Mouse (Mus musculus): ENCODE data around the gene Hnrnpa1. TPM values are rescaled to one million over a fixed set of nuclear protein-coding genes. Genes with fewer than 3 reads are reported as not detected.

Hnrnpa1 gene
- 635 and 713 TPM in 2 replicates for polyA plus RNA-seq (2014; fragmentation: Nextera tagmentation; extraction: Ambion mirVana)

DNA sequence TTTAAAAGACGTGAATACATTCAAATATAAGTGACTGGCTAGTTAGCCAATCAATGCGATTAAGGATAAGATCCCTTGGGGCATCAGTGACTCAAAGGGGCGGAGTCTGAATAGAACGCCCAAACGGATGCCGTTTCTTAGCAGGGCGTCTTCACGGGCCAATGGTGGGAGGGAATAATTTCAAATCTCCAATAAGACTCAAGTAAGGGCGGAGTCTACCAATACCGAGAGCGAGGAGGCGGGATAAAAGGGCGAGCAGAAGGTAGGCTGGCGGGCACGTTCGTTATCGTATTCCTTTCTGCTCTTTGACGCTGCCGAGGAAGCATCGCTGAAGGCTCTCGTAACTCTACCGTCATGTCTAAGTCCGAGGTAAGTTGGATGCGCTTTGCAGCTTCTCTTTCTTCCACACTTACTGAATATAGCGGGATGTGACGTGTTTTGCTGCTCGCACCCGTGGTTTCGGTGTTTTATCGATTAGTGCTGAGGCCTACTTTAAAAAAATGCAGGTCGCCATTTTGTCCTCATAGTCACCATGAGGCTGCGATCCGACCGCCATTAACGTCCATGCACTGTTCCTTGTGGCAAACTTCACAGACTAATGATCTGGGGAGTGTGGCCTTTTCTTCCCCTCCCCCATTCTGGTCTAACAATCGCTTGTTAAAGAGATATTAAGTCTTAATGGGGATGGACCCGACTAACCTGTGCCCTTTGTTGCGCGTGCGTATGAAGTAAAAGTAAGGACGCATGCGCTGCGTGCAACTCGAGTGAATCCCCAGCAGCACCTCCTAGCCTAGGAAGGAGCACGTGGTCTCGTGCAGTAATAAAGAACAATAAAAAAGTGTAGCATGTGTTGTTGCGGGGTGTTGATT is at the start of gene Hnrnpa1:
Hnrnpa1 (plus strand) TSS at position 273 of the 869 bp plus-strand sequence.
- Histone ChIP-seq H3K9me3 (ENCODE audit: control insufficient read depth, low read length) (no peaks in the 10 kb centered on the region), H3K27me3 (ENCODE audit: control insufficient read depth, insufficient read depth, low read length) (no peaks in the 10 kb centered on the region), H3K27ac (ENCODE audit: low read depth, low read length) (peak within 1 kb of the TSS; percentile 95), H3K9ac (replicated peaks; ENCODE audit: low read depth, low read length) (peak within 1 kb of the TSS; percentile 78), H3K4me1 (ENCODE audit: control insufficient read depth, insufficient read depth, low read length) (peaks cover 31% of the 10 kb centered on the region), H3K4me2 (ENCODE audit: low read depth, low read length) (peak within 1 kb of the TSS; percentile 69), H3K4me3 (ENCODE audit: low read depth, low read length) (peak within 1 kb of the TSS; percentile 67), H3K36me3 (ENCODE audit: control insufficient read depth, insufficient read depth, low read length) (peaks cover 27% of the 10 kb centered on the region)
- WGBS = under 1% methylated on average over 47 of the region's 47 CpGs
- ATAC-seq (ENCODE audit: low read depth) = peak; percentile 94

DNA sequence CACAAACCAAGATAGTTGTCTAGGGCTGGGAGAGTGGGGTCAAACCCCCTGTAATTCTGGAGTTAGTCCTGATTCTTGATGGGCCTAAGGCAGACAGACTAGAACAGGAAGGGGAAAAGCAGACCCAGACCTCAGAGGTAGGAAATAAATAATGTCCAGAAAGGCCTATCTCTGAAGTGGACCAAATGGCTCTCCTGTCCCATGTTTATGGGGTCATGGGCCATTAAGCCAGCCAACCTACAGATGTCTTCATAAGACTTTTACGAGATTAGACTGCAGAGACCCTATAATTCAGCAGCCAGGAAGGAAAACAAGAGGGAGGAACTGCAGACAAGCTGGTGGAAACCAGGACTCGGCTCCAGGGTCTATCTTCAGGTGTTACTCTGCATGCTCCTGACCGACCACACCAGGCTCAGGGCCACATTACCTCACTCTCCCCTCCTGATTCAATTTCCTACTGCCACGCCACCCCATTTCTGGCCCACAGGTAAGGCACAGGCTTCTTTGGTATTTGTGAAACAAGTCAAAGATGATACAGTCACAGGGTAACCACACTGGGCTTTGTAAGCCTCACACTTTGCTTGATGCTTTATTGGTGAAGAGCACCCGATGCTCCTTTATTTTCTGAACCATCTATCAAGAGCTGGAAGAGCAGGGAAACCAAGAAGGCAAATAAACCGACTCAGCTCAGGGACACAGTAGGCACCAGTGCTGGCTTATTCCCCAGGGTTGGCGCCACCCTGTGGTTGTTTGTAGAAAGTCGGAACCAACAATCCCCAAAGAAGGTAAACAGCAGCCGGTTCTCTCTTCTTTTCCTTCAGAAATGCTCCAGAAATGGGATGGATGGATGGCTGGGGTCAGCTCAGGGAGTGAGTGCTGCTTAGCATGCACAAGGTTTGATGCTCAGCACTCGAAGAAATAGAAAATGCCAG is 49.4 kb upstream of the Hnrnpa1 start:
- Histone ChIP-seq H3K9ac (replicated peaks; ENCODE audit: low read depth, low read length) (no peak overlapping the region), H3K36me3 (ENCODE audit: control insufficient read depth, insufficient read depth, low read length) (peaks cover 10% of the 10 kb centered on the region), H3K27ac (ENCODE audit: low read depth, low read length) (no peak overlapping the region), H3K9me3 (ENCODE audit: control insufficient read depth, low read length) (no peaks in the 10 kb centered on the region), H3K4me2 (ENCODE audit: low read depth, low read length) (no peak overlapping the region), H3K27me3 (ENCODE audit: control insufficient read depth, insufficient read depth, low read length) (no peaks in the 10 kb centered on the region), H3K4me3 (ENCODE audit: low read depth, low read length) (no peak overlapping the region), H3K4me1 (ENCODE audit: control insufficient read depth, insufficient read depth, low read length) (0 out of 2 replicates have a peak, but pooled peaks cover 7% of the 10 kb centered on the region)
- 43% methylated on average over 10 of the region's 10 CpGs for WGBS
- ATAC-seq (ENCODE audit: low read depth) = peak; percentile 54; the same call in 1 of the 2 replicates

DNA sequence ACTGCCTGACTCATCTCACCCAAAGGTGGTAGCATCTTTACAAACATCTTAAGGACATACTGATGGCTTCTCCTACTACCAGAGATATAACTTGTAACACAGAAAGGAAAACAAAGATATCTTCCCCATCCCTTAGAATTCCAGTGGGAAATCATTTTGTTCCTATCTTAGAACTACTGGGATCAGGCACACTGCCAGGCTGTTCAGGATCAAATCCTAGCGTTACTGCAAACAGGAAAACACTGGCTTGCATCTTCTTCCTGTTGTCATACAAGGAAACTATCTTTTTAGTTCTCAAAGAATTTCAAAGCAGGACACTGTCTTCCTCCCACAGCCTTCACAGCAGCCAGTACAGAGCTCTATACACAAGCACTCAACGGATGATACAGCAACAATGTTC is 46.6 kb upstream of the Hnrnpa1 start:
- H3K4me1 ChIP-seq (ENCODE audit: control insufficient read depth, insufficient read depth, low read length) = 0 out of 2 replicates have a peak, but pooled peaks cover 7% of the 10 kb centered on the region
- no peak for ATAC-seq (ENCODE audit: low read depth)
- H3K36me3 ChIP-seq (ENCODE audit: control insufficient read depth, insufficient read depth, low read length) = peaks cover 23% of the 10 kb centered on the region
- H3K9me3 ChIP-seq (ENCODE audit: control insufficient read depth, low read length) = no peaks in the 10 kb centered on the region
- H3K27me3 ChIP-seq (ENCODE audit: control insufficient read depth, insufficient read depth, low read length) = no peaks in the 10 kb centered on the region
- no peak overlapping the region for H3K9ac ChIP-seq (replicated peaks; ENCODE audit: low read depth, low read length)
- H3K4me2 ChIP-seq (ENCODE audit: low read depth, low read length) = no peak overlapping the region
- H3K4me3 ChIP-seq (ENCODE audit: low read depth, low read length) = no peak overlapping the region
- no peak overlapping the region for H3K27ac ChIP-seq (ENCODE audit: low read depth, low read length)
- WGBS = 80% methylated on average over 2 of the region's 2 CpGs

DNA sequence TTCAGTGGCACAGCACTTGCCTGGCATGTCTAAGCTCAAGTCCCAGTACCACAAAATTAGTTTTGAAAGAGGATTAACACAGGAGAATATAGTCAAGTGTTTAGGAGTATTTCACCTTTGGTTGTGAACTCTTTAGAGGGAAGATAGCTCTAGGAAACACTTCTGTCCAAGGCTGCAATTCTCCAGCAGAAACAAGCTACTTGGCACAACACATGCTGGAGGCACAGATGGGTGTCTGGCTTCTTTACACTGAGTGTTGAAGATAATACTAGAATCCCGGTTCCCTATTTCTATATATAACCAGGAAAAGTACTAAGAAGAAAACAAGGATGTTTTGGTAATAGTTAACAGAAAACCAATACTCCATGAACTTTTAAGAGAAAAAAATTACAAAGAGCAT is 43.4 kb upstream of the Hnrnpa1 start:
- H3K27ac ChIP-seq (ENCODE audit: low read depth, low read length) = no peak overlapping the region
- no peaks in the 10 kb centered on the region for H3K9me3 ChIP-seq (ENCODE audit: control insufficient read depth, low read length)
- no peaks in the 10 kb centered on the region for H3K4me1 ChIP-seq (ENCODE audit: control insufficient read depth, insufficient read depth, low read length)
- ATAC-seq (ENCODE audit: low read depth) = no peak
- 92% methylated on average over 1 of the region's 1 CpGs for WGBS
- no peaks in the 10 kb centered on the region for H3K27me3 ChIP-seq (ENCODE audit: control insufficient read depth, insufficient read depth, low read length)
- peaks cover 38% of the 10 kb centered on the region for H3K36me3 ChIP-seq (ENCODE audit: control insufficient read depth, insufficient read depth, low read length)
- no peak overlapping the region for H3K9ac ChIP-seq (replicated peaks; ENCODE audit: low read depth, low read length)
- H3K4me3 ChIP-seq (ENCODE audit: low read depth, low read length) = no peak overlapping the region
- no peak overlapping the region for H3K4me2 ChIP-seq (ENCODE audit: low read depth, low read length)

DNA sequence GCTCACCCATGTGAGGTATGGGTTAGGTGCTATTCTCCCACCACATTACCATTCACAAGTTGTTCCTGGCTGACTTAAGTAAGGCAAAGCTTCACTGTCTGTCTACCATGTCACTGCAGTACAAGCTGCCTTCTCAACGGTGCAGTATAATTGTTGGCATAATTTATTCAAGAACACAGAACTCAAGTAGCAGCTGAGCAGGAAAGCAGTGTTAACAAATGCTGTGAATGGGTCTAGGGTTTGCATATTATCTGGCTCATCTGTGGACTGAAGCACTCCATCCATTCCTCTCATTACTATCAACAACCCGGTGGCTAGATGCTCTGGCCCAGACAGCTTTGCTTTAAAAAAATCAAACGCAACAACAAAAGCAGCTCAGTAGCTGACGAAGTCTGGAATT is 42.4 kb upstream of the Hnrnpa1 start:
- no peaks in the 10 kb centered on the region for H3K9me3 ChIP-seq (ENCODE audit: control insufficient read depth, low read length)
- H3K4me2 ChIP-seq (ENCODE audit: low read depth, low read length) = no peak overlapping the region
- 85% methylated on average over 4 of the region's 4 CpGs for WGBS
- H3K4me3 ChIP-seq (ENCODE audit: low read depth, low read length) = no peak overlapping the region
- ATAC-seq (ENCODE audit: low read depth) = no peak
- H3K36me3 ChIP-seq (ENCODE audit: control insufficient read depth, insufficient read depth, low read length) = peaks cover 33% of the 10 kb centered on the region
- H3K4me1 ChIP-seq (ENCODE audit: control insufficient read depth, insufficient read depth, low read length) = peaks cover 4% of the 10 kb centered on the region; the same call in 1 of the 2 replicates
- H3K27ac ChIP-seq (ENCODE audit: low read depth, low read length) = no peak overlapping the region
- H3K27me3 ChIP-seq (ENCODE audit: control insufficient read depth, insufficient read depth, low read length) = no peaks in the 10 kb centered on the region
- H3K9ac ChIP-seq (replicated peaks; ENCODE audit: low read depth, low read length) = no peak overlapping the region

DNA sequence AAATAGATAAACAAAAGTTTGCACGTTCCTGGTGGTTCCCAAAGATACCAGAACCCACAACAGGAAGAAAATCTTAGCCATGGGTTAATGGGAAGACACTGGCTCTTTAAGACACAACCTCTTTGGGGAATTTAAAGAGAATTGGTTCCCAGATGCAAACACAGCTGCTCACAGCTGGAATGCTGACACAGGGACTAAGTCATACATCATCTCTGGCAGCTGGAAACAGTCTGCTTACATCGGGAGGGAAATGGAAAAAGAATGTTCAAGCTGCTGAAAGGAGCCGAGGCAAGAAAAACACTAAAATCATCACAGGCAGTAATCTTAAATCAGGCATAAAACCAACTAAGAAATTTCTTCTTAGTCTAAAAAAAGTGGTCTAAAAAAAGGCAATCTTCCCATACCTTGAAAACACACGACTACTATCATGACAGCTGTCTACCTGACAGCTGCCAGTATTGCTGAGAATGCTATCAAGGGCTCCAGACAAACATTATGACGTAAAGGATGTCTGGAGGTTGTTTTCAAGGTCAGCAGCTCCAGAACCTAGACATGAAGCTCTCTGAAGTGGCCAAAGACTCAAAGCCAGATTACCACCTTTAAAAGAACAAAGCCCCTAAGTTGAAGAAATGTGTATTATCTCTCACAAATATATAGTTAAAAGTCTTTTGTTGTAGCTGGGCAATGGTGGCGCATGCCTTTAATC is 38.0 kb upstream of the Hnrnpa1 start:
- no peaks in the 10 kb centered on the region for H3K27me3 ChIP-seq (ENCODE audit: control insufficient read depth, insufficient read depth, low read length)
- no peaks in the 10 kb centered on the region for H3K9me3 ChIP-seq (ENCODE audit: control insufficient read depth, low read length)
- H3K4me1 ChIP-seq (ENCODE audit: control insufficient read depth, insufficient read depth, low read length) = peaks cover 4% of the 10 kb centered on the region; the same call in 1 of the 2 replicates
- no peak for ATAC-seq (ENCODE audit: low read depth)
- no peak overlapping the region for H3K4me2 ChIP-seq (ENCODE audit: low read depth, low read length)
- 47% methylated on average over 6 of the region's 6 CpGs for WGBS
- H3K4me3 ChIP-seq (ENCODE audit: low read depth, low read length) = no peak overlapping the region
- peaks cover 38% of the 10 kb centered on the region for H3K36me3 ChIP-seq (ENCODE audit: control insufficient read depth, insufficient read depth, low read length)
- no peak overlapping the region for H3K9ac ChIP-seq (replicated peaks; ENCODE audit: low read depth, low read length)
- peak overlapping the region; percentile 52; the same call in 1 of the 2 replicates for H3K27ac ChIP-seq (ENCODE audit: low read depth, low read length)

DNA sequence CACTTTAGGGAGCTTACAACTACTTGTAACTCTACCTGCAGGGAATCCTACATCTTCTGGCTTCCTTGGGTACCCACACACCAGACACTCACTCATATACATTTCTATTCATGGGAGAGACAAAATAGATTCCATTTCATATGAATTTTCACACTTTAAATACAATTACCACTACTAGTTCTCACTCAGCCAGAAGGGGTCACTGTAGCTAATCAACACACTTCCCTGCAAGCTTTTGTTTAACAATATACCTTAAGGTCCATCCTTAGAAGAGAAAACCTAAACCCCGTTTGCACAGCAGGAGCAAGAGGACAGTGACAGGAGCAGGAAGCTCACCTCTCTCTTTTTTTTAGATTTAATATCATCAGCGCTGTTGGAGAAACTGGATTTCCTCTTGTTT is 35.1 kb upstream of the Hnrnpa1 start:
- peaks cover 22% of the 10 kb centered on the region for H3K36me3 ChIP-seq (ENCODE audit: control insufficient read depth, insufficient read depth, low read length)

DNA sequence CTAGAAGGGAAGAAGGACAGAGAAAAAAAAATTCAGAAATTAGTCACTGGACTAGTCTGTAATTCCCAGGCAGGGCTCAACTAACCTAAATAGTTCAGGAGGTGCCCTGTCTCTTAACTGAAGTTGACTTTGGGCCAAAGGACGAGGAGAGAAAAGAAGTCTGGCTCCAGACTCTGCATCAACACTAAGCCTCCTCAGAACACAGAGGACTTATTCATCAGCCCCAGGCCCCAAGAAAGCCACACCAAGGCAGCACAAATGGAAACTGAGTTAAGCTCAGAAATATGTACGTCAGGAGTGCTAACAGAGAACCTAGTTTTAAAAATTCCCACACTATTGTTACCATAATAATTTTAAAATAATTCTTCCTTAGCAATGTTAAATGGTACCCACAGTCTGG is 26.1 kb upstream of the Hnrnpa1 start:
- no peak overlapping the region; the same call in 1 of the 2 replicates for H3K9ac ChIP-seq (replicated peaks; ENCODE audit: low read depth, low read length)
- ATAC-seq (ENCODE audit: low read depth) = no peak
- H3K4me3 ChIP-seq (ENCODE audit: low read depth, low read length) = peak overlapping the region; percentile 18
- no peaks in the 10 kb centered on the region for H3K9me3 ChIP-seq (ENCODE audit: control insufficient read depth, low read length)
- peak overlapping the region; percentile 36 for H3K4me2 ChIP-seq (ENCODE audit: low read depth, low read length)
- H3K4me1 ChIP-seq (ENCODE audit: control insufficient read depth, insufficient read depth, low read length) = peaks cover 15% of the 10 kb centered on the region
- H3K27me3 ChIP-seq (ENCODE audit: control insufficient read depth, insufficient read depth, low read length) = no peaks in the 10 kb centered on the region
- peaks cover 10% of the 10 kb centered on the region for H3K36me3 ChIP-seq (ENCODE audit: control insufficient read depth, insufficient read depth, low read length)
- H3K27ac ChIP-seq (ENCODE audit: low read depth, low read length) = peak overlapping the region; percentile 62; the same call in 1 of the 2 replicates
- WGBS = 26% methylated on average over 2 of the region's 2 CpGs

More for the DNA sequence above, 35.1 kb upstream of the Hnrnpa1 start:
- Histone ChIP-seq H3K27ac (ENCODE audit: low read depth, low read length) (no peak overlapping the region), H3K9me3 (ENCODE audit: control insufficient read depth, low read length) (no peaks in the 10 kb centered on the region), H3K4me3 (ENCODE audit: low read depth, low read length) (no peak overlapping the region), H3K9ac (replicated peaks; ENCODE audit: low read depth, low read length) (no peak overlapping the region), H3K27me3 (ENCODE audit: control insufficient read depth, insufficient read depth, low read length) (no peaks in the 10 kb centered on the region), H3K4me1 (ENCODE audit: control insufficient read depth, insufficient read depth, low read length) (peaks cover 4% of the 10 kb centered on the region; the same call in 1 of the 2 replicates), H3K4me2 (ENCODE audit: low read depth, low read length) (no peak overlapping the region)
- ATAC-seq (ENCODE audit: low read depth) = no peak
- WGBS = 66% methylated on average over 2 of the region's 2 CpGs
